Mouse (Mus musculus): ENCODE results near the gene Gm28230.

- TF ChIP-seq CTCF (IDR thresholded peaks at IDR 0.05; ENCODE audit: control insufficient read depth, insufficient read depth, insufficient read length) (no peak), MYOG (IDR thresholded peaks at IDR 0.05; ENCODE audit: control insufficient read depth, extremely low read depth, insufficient read length) (no peak), CEBPB (IDR thresholded peaks at IDR 0.05; ENCODE audit: low read depth) (no peak)
Measured at GRCm38 (mm10) chr2:74737578-74738070, 11.1 kb downstream of the Gm28230 start.
